Mouse (Mus musculus): ENCODE measurements around the gene Trip6. TPM values are rescaled to one million over a fixed set of nuclear protein-coding genes. Genes with fewer than 3 reads are reported as not detected.

Gene Trip6
- 10 to 100 TPM; 16.0 to 19.2 TPM for total RNA-seq (2023)

DNA sequence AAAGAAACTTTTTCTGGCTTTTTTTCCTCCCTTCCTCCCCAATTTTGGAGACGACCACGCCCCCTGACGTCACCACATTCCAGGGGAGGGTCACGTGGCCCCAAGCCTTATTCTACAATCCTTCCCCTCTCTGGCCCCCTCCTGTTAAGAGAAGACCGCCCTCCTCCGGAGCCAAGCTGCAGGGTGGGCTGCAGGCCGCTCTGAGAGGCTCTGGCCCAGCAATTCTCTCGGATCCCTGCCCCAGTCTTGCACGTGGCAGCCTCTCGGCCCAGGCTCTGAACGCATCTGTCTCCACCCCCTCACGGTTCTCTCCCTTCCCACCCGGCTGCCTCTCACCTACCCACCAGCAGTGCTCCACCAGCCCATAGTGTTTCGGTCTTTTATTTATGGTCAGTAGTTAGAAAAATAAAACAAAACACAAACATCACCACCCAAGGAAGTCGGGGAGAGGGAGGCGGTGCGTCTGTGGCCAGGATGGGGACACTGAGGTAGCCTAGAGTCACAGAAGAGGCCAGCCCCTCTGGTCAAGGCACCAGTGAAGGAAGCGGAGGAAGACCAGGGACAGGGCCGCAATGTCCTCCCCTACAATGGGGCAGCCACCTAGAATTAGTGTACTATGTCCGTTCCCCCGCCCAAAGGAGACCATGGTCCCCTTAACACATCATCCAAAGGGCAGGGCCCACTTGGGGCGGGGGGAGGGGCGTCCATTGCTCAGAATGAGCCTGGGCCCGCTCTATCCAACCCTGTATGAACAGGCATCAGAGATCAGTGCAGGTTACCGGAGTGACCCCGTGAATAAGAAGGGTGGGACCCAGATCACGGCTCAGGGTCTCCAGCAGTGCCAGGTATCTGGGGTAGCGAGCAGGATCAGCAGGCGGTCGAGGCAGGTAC lies at the start of gene Trip6:
TSS of gene Trip6 (minus strand) at position 212 of the 891 bp plus-strand sequence.

GRCm38 (mm10) chr5:137349384-137350204 lies 35.4 kb upstream of the Trip6 start, which contains the start of gene Ephb4:
Ephb4 (plus strand) TSS chr5:137350109.

GRCm38 (mm10) chr5:137333512-137334174 lies 19.4 kb upstream of the Trip6 start, which contains the start of gene Slc12a9:
Slc12a9 (minus strand) TSS chr5:137333597.

DNA sequence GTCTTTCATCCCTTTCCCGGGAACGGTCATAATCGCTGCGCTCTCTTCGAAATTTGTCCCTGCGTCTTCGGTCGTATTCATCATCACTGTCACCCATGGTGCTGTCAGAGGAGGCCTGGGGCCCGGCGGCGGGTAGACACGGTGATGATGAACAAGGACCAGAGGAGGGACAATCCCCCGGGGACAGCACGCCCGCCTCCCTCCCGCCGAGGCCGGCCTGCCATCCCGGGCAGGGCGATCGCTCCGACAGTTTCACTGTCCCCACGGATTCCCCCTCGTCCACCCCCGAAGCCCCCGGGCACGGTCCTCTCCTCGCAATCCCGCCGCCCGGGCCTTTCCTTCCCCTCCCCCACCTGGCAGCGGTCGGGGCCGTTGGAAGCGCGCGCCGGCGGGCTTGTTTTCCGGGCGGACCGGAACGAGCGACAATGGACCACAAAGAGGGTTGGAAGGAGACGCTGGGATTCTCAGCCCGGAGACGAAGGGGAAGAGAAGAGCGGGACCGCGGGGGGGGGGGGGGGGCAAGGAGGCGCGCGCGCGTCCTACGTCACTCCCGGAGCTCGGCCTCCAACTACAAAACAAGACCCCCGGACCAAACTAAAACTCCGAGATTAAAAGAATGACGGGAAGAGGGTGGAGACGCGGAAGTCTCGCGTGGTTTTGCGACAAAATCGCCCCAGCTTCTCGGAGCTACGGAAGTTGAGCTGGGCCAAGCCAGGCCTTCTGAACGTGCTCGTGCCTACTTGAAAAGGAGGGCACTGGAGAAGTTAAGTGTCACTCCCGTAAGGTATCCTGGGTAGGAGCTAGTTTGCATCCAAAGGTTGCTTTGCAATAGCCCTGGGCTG lies 6.9 kb downstream of the Trip6 start, which contains the start of gene Srrt:
TSS of gene Srrt (minus strand) at position 604 of the 842 bp plus-strand sequence.

GRCm38 (mm10) chr5:137293839-137294743 lies 20.1 kb downstream of the Trip6 start, which contains the start of gene Ufsp1:
Ufsp1 (plus strand) TSS chr5:137294629.

DNA sequence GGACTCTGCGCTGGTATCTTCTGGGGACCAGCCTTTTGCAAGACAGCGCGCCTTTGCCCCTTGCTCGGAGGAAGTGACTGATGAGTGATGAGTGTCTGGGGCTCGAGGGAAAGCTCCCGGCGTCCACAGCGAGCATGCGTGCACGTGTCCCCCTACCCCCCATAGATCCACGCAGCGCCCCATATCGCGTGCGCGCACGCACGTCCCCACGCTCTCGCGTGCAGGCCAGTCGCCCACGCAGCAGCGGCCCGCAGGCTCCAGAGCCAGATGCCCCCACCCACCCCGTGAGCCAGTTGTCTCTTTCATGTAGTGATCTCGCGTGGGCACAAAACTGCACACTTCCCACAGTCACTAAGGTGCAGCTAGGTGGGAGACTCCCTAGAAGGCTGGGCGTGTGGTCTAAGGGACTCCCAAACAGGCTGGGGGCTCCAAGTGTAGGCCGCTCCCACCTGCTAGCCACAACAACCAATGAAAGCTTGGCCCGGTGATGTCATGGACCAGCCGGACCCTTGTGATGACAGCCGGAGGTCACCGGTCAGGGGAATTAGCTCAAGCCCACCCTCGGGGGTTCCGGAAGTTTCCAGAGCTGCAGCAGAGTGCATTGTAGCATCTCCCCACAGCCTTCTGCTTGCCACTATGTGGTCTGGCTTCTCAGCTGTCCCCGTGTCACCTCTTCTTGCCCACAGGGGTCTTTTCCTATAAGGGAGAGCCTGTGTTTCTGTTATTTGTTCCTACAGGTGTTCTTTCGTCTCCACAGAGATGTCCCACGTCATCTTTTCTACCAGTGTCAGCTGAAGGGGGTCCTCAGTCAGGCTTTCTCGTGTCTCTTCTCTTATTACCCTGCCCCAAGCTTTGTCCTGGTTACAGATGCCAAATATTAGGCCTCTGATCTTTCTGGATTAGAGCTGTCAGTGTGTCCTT lies 26.9 kb downstream of the Trip6 start, which contains the start of gene Ache:
TSS of gene Ache (plus strand) at position 488 of the 921 bp plus-strand sequence.

Other genes starting within 250 kb of the Trip6 start
- 1 to 10 TPM; 7.6 to 7.9 TPM for gene Serpine1, start 242.1 kb downstream of the Trip6 start, total RNA-seq (2023)
- gene Trim56, start 198.2 kb downstream of the Trip6 start, total RNA-seq (2023) = 10 to 100 TPM; 33.3 to 34.2 TPM
- not detected for gene Muc3, start 165.1 kb downstream of the Trip6 start, total RNA-seq (2023)
- not detected for gene Muc3a, start 102.0 kb downstream of the Trip6 start, total RNA-seq (2023)
- gene Ache, start 26.9 kb downstream of the Trip6 start, total RNA-seq (2023) = 1 to 10 TPM in 1 of 2 experiments, under 1 TPM in 1; 0.16 to 1.7 TPM
- gene Ufsp1, start 19.8 kb downstream of the Trip6 start, total RNA-seq (2023) = under 1 TPM in 1 of 2 experiments, not detected in 1; 0.70 TPM
- gene Srrt, start 6.7 kb downstream of the Trip6 start, total RNA-seq (2023) = 100 to 1,000 TPM; 177 to 211 TPM
- 10 to 100 TPM; 74.1 to 74.2 TPM for gene Slc12a9, start 19.2 kb upstream of the Trip6 start, total RNA-seq (2023)
- gene Ephb4, start 35.7 kb upstream of the Trip6 start, total RNA-seq (2023) = under 1 TPM in 1 of 2 experiments, not detected in 1; 0.30 TPM
- gene Zan, start 162.7 kb upstream of the Trip6 start, total RNA-seq (2023) = under 1 TPM in 1 of 2 experiments, not detected in 1; 0.03 TPM
- 10 to 100 TPM; 20.8 to 21.6 TPM for gene Pop7, start 188.1 kb upstream of the Trip6 start, total RNA-seq (2023)
- gene Gigyf1, start 204.1 kb upstream of the Trip6 start, total RNA-seq (2023) = 10 to 100 TPM; 55.2 to 70.1 TPM
- gene Epo, start 218.8 kb upstream of the Trip6 start, total RNA-seq (2023) = not detected
- 1,000 to 10,000 TPM; 1,007 to 1,026 TPM for gene Gnb2, start 219.1 kb upstream of the Trip6 start, total RNA-seq (2023)
- not detected for gene Actl6b, start 239.1 kb upstream of the Trip6 start, total RNA-seq (2023)